Mouse (Mus musculus): ENCODE measurements around the gene Frmd4a. TPM values are rescaled to one million over a fixed set of nuclear protein-coding genes. Genes with fewer than 3 reads are reported as not detected.

Frmd4a gene
- polyA plus RNA-seq, 1 experiment from 2014 or later = 39.5 TPM

GRCm38 (mm10) chr2:4142221-4142950, 124.9 kb downstream of the Frmd4a start:
- Histone ChIP-seq H3K9ac (no peak overlapping the region), H3K4me1 (peaks cover 4% of the 10 kb centered on the region; the same call in 1 of the 2 replicates), H3K27ac (replicated peaks) (peak overlapping the region; percentile 29; the same call in 1 of the 2 replicates), H3K9me3 (replicated peaks) (no peaks in the 10 kb centered on the region; the same call in 1 of the 2 replicates), H3K27me3 (no peaks in the 10 kb centered on the region), H3K4me2 (replicated peaks) (no peak overlapping the region), H3K4me3 (replicated peaks) (no peak overlapping the region), H3K36me3 (no peaks in the 10 kb centered on the region)
- 45% methylated on average over 4 of the region's 4 CpGs for WGBS
- peak; percentile 47; the same call in 1 of the 2 replicates for ATAC-seq (ENCODE audit: insufficient number of reproducible peaks, low FRiP score, low TSS enrichment, low read depth)

- Histone ChIP-seq H3K4me3 (replicated peaks) (no peak overlapping the region), H3K36me3 (no peaks in the 10 kb centered on the region), H3K27me3 (no peaks in the 10 kb centered on the region), H3K4me2 (replicated peaks) (no peak overlapping the region), H3K4me1 (peaks cover 4% of the 10 kb centered on the region; the same call in 1 of the 2 replicates), H3K9ac (no peak overlapping the region), H3K27ac (replicated peaks) (no peak overlapping the region), H3K9me3 (replicated peaks) (no peaks in the 10 kb centered on the region; the same call in 1 of the 2 replicates)
- no peak for ATAC-seq (ENCODE audit: insufficient number of reproducible peaks, low FRiP score, low TSS enrichment, low read depth)
- WGBS = 74% methylated on average over 4 of the region's 4 CpGs
These were observed 126.9 kb downstream of the Frmd4a start for GRCm38 (mm10) chr2:4144424-4144823.

DNA sequence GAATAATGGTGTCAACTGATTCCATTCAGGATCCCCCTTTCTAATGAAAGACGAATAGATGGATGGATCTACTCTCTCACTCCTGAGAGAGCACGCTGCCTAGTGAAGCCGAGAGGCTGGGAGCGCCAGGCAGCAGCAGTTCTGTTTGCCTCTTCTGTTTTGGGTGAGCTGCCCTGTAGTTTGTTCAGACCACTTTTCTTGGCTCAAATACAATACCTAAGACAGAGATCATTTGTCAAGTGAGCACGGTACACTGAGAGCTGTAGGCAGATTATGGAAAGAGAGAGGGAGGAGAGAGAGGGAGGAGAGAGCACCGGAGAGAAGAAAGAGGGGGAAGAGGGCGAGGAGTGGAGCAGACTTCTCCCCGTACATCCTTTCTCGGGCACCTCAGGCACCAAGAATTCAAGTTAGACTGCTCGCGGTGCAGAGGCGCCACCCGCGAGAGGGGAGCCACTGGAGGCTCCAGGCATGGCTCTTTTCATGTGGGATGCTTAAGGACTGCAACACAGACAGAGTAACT, 135.1 kb downstream of the Frmd4a start:
- ATAC-seq (ENCODE audit: insufficient number of reproducible peaks, low FRiP score, low TSS enrichment, low read depth) = 0 out of 2 replicates have a peak, but pooled peaks have one; percentile 11
- 4% methylated on average over 14 of the region's 14 CpGs for WGBS
- H3K4me3 ChIP-seq (replicated peaks) = peak overlapping the region; percentile 50
- H3K27me3 ChIP-seq = no peaks in the 10 kb centered on the region
- peak overlapping the region; percentile 80 for H3K27ac ChIP-seq (replicated peaks)
- H3K9me3 ChIP-seq (replicated peaks) = no peaks in the 10 kb centered on the region
- peaks cover 13% of the 10 kb centered on the region for H3K4me1 ChIP-seq
- H3K36me3 ChIP-seq = no peaks in the 10 kb centered on the region
- H3K4me2 ChIP-seq (replicated peaks) = peak overlapping the region; percentile 82
- peak overlapping the region; percentile 28; the same call in 1 of the 2 replicates for H3K9ac ChIP-seq

DNA sequence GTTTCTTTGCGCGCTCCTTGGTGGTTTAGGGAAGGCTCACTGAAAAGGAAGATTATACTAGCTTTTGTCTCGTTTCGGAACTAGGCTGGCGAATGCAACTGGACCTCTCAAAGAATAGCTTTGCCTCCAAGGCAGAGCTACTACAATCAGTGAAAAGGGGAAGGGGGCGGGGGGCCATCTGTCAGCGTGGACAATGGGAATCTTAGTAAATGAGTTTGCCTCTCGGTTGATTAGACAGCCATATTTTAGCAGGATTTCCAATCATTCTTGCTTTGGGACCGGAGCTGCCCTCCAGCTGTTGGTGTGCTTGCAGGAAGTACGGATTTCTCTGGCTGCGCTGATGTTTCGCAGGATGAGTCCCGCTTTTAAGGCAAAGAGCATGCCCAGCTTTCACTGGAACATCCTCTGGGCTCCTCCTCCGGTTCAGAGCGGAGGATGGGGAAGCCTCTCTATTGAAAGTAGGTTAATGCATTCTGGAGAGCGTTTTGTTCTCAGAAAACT, 135.7 kb downstream of the Frmd4a start:
- H3K4me2 ChIP-seq (replicated peaks) = peak overlapping the region; percentile 82
- no peaks in the 10 kb centered on the region for H3K27me3 ChIP-seq
- H3K27ac ChIP-seq (replicated peaks) = peak overlapping the region; percentile 80
- H3K9me3 ChIP-seq (replicated peaks) = no peaks in the 10 kb centered on the region
- no peaks in the 10 kb centered on the region for H3K36me3 ChIP-seq
- H3K4me1 ChIP-seq = peaks cover 13% of the 10 kb centered on the region
- peak overlapping the region; percentile 28; the same call in 1 of the 2 replicates for H3K9ac ChIP-seq
- peak overlapping the region; percentile 50 for H3K4me3 ChIP-seq (replicated peaks)
- no peak for ATAC-seq (ENCODE audit: insufficient number of reproducible peaks, low FRiP score, low TSS enrichment, low read depth)
- 1% methylated on average over 16 of the region's 16 CpGs for WGBS

GRCm38 (mm10) chr2:4154036-4154653, 136.6 kb downstream of the Frmd4a start:
- ATAC-seq (ENCODE audit: insufficient number of reproducible peaks, low FRiP score, low TSS enrichment, low read depth) = no peak
- Histone ChIP-seq H3K27me3 (no peaks in the 10 kb centered on the region), H3K27ac (replicated peaks) (no peak overlapping the region), H3K9ac (no peak overlapping the region), H3K4me2 (replicated peaks) (peak overlapping the region; percentile 82), H3K4me3 (replicated peaks) (peak overlapping the region; percentile 50; the same call in 1 of the 2 replicates), H3K9me3 (replicated peaks) (no peaks in the 10 kb centered on the region), H3K4me1 (peaks cover 13% of the 10 kb centered on the region), H3K36me3 (no peaks in the 10 kb centered on the region)
- 62% methylated on average over 5 of the region's 5 CpGs for WGBS

GRCm38 (mm10) chr2:4154654-4155047, 137.1 kb downstream of the Frmd4a start:
- 88% methylated on average over 4 of the region's 4 CpGs for WGBS
- H3K36me3 ChIP-seq = no peaks in the 10 kb centered on the region
- H3K4me3 ChIP-seq (replicated peaks) = no peak overlapping the region
- H3K9ac ChIP-seq = no peak overlapping the region
- no peak overlapping the region for H3K27ac ChIP-seq (replicated peaks)
- H3K4me1 ChIP-seq = peaks cover 13% of the 10 kb centered on the region
- 0 out of 2 replicates have a peak overlapping the region, but pooled peaks have one; percentile 82 for H3K4me2 ChIP-seq (replicated peaks)
- no peak for ATAC-seq (ENCODE audit: insufficient number of reproducible peaks, low FRiP score, low TSS enrichment, low read depth)
- no peaks in the 10 kb centered on the region for H3K27me3 ChIP-seq
- H3K9me3 ChIP-seq (replicated peaks) = no peaks in the 10 kb centered on the region

DNA sequence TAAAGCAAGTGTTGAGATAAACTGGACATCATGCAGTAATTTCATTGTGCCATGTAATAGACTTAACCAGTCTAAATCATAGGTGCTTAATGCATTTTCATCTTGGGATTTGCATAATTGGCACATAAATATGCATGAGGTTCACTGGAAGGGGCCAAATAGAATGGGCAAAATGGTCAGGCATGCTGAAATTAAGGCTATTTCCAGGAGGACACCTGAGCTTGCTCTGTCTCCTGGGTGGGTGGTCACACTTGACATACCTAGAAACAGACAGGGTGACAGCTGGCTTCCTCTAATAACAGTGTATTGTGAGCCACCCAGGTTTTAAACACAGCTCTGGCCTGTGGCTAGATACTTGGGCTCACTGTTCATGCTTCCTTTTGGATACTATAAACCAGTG, 137.9 kb downstream of the Frmd4a start:
- Histone ChIP-seq H3K4me2 (replicated peaks) (no peak overlapping the region), H3K4me1 (peaks cover 13% of the 10 kb centered on the region), H3K36me3 (no peaks in the 10 kb centered on the region), H3K27me3 (no peaks in the 10 kb centered on the region), H3K27ac (replicated peaks) (no peak overlapping the region), H3K4me3 (replicated peaks) (no peak overlapping the region), H3K9me3 (replicated peaks) (no peaks in the 10 kb centered on the region), H3K9ac (no peak overlapping the region)
- no peak for ATAC-seq (ENCODE audit: insufficient number of reproducible peaks, low FRiP score, low TSS enrichment, low read depth)

GRCm38 (mm10) chr2:4156511-4156910, 139.0 kb downstream of the Frmd4a start:
- H3K4me2 ChIP-seq (replicated peaks) = no peak overlapping the region
- peaks cover 13% of the 10 kb centered on the region for H3K4me1 ChIP-seq
- H3K27ac ChIP-seq (replicated peaks) = no peak overlapping the region
- no peaks in the 10 kb centered on the region for H3K9me3 ChIP-seq (replicated peaks)
- H3K4me3 ChIP-seq (replicated peaks) = no peak overlapping the region
- H3K36me3 ChIP-seq = no peaks in the 10 kb centered on the region
- H3K27me3 ChIP-seq = no peaks in the 10 kb centered on the region
- no peak for ATAC-seq (ENCODE audit: insufficient number of reproducible peaks, low FRiP score, low TSS enrichment, low read depth)
- no peak overlapping the region for H3K9ac ChIP-seq

- no peaks in the 10 kb centered on the region for H3K27me3 ChIP-seq
- no peak for ATAC-seq (ENCODE audit: insufficient number of reproducible peaks, low FRiP score, low TSS enrichment, low read depth)
These were observed 139.9 kb downstream of the Frmd4a start for GRCm38 (mm10) chr2:4157396-4157795.

DNA sequence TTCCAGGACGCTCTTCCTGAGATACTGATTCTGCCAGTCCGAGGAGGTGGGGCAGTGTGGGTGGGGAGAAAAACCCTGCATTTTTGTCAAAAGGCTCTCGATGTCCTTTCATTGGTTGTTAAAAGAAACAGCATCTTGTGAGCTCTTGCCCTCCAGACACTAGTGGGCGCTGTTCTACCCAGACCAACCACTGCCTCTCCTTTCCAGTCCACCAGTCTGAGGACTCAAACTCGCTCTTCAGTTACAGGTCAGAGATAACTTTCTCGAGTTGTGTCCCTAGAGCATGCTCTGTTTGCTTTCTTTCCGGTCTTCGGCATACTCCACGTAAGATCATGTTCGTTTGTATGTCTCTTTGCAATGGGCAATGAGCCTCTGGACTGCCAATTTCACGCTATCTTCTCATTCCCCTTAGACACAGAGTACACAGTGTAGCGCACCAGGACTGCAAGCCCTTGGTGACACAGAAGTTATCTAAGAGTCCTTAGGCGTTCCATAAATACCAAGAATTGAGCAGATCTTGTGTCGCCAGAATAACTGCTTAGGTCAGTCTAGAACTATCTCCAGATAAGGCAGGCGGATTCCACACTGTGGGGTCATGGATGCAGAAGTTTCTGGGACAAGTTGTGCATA, 142.2 kb downstream of the Frmd4a start:
- Histone ChIP-seq H3K4me1 (no peaks in the 10 kb centered on the region), H3K27ac (replicated peaks) (no peak overlapping the region), H3K9me3 (replicated peaks) (no peaks in the 10 kb centered on the region), H3K27me3 (no peaks in the 10 kb centered on the region), H3K36me3 (no peaks in the 10 kb centered on the region), H3K4me3 (replicated peaks) (no peak overlapping the region), H3K9ac (no peak overlapping the region), H3K4me2 (replicated peaks) (no peak overlapping the region)
- ATAC-seq (ENCODE audit: insufficient number of reproducible peaks, low FRiP score, low TSS enrichment, low read depth) = no peak
- 81% methylated on average over 15 of the region's 15 CpGs for WGBS

More at GRCm38 (mm10) chr2:4157396-4157795, 139.9 kb downstream of the Frmd4a start:
- H3K4me3 ChIP-seq (replicated peaks) = no peak overlapping the region
- H3K27ac ChIP-seq (replicated peaks) = no peak overlapping the region
- H3K9ac ChIP-seq = no peak overlapping the region
- no peaks in the 10 kb centered on the region for H3K9me3 ChIP-seq (replicated peaks)
- 54% methylated on average over 4 of the region's 4 CpGs for WGBS
- H3K36me3 ChIP-seq = no peaks in the 10 kb centered on the region
- peaks cover 13% of the 10 kb centered on the region for H3K4me1 ChIP-seq
- H3K4me2 ChIP-seq (replicated peaks) = no peak overlapping the region

GRCm38 (mm10) chr2:4166191-4166590, 148.7 kb downstream of the Frmd4a start:
- H3K36me3 ChIP-seq = 0 out of 2 replicates have a peak, but pooled peaks cover 3% of the 10 kb centered on the region
- 89% methylated on average over 2 of the region's 2 CpGs for WGBS
- H3K4me2 ChIP-seq (replicated peaks) = no peak overlapping the region
- no peaks in the 10 kb centered on the region for H3K27me3 ChIP-seq
- H3K4me3 ChIP-seq (replicated peaks) = no peak overlapping the region
- no peaks in the 10 kb centered on the region for H3K9me3 ChIP-seq (replicated peaks)
- no peak overlapping the region for H3K27ac ChIP-seq (replicated peaks)
- no peaks in the 10 kb centered on the region for H3K4me1 ChIP-seq
- no peak for ATAC-seq (ENCODE audit: insufficient number of reproducible peaks, low FRiP score, low TSS enrichment, low read depth)
- H3K9ac ChIP-seq = no peak overlapping the region
